34 mouse cellular contexts compared by ENCODE assay signal in the genomic region with DNA sequence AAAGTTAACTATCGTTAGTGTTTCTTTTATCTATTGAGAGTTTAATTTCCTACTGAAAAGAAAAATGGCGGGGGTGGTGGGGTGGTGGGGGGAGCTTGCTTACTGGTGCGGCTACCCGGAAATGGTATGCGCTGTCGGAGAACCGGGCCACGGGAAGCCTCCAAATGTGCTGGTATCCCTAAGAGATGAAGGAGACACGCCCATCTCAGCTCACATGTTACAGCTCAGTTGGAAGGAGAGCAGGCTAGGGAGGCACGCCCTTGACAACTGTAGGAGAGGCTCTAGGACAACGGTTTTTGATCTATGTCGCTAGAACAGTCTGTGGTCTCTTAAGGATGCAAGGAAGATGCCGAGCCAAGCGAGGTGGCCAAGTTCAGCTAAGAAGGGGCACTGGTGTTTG.
"Had no signal": no experiment of that assay in that cellular context is flagged by ENCODE, and none has a peak within 500 bp of the region (broad histone marks: within the 10 kb centered on the region; RNA-seq: fewer than 3 reads in every experiment).

No protein-coding gene starts in this region.

- H3K4me2 ChIP-seq: heart, embryonic 11.5 days; heart, embryonic 12.5 days; heart, embryonic 13.5 days; heart, embryonic 15.5 days; hindbrain, embryonic 12.5 days; hindbrain, embryonic 13.5 days; hindbrain, embryonic 14.5 days; hindbrain, embryonic 15.5 days; intestine, embryonic 15.5 days; kidney, embryonic 15.5 days had no signal

- H3K27ac ChIP-seq: heart, embryonic 10.5 days; heart, embryonic 13.5 days; heart, embryonic 15.5 days; hindbrain, embryonic 10.5 days; hindbrain, embryonic 12.5 days; hindbrain, embryonic 13.5 days; hindbrain, embryonic 14.5 days; hindbrain, embryonic 15.5 days; hindbrain, postnatal 0 days; intestine, embryonic 15.5 days; kidney, embryonic 15.5 days; kidney, postnatal 0 days; layer of hippocampus, adult 2 months had no signal

- H3K4me1 ChIP-seq: intestine, embryonic 15.5 days had no signal

- ATAC-seq: hindbrain, embryonic 16.5 days; hindbrain, postnatal 0 days; inflammation-experienced regulatory T-cells, adult 6 months; intestine, embryonic 15.5 days; intestine, embryonic 16.5 days; intestine, postnatal 0 days had no signal

- H3K27me3 ChIP-seq: heart, embryonic 15.5 days; hindbrain, embryonic 12.5 days; hindbrain, embryonic 13.5 days; hindbrain, embryonic 15.5 days; intestine, embryonic 15.5 days; kidney, embryonic 15.5 days had no signal

- H3K4me3 ChIP-seq: heart, embryonic 10.5 days; heart, embryonic 12.5 days; heart, embryonic 13.5 days; heart, embryonic 15.5 days; hindbrain, embryonic 10.5 days; hindbrain, embryonic 12.5 days; hindbrain, embryonic 13.5 days; hindbrain, embryonic 15.5 days; intestine, embryonic 15.5 days; kidney, embryonic 15.5 days; layer of hippocampus, adult 2 months had no signal

- H3K36me3 ChIP-seq: heart, embryonic 10.5 days; heart, embryonic 12.5 days; heart, embryonic 13.5 days; heart, embryonic 15.5 days; hindbrain, embryonic 10.5 days; hindbrain, embryonic 12.5 days; hindbrain, embryonic 13.5 days; hindbrain, embryonic 15.5 days; intestine, embryonic 15.5 days; kidney, embryonic 15.5 days had no signal

- H3K9ac ChIP-seq: heart, embryonic 12.5 days; heart, embryonic 13.5 days; heart, embryonic 15.5 days; hindbrain, embryonic 12.5 days; hindbrain, embryonic 13.5 days; hindbrain, embryonic 14.5 days; hindbrain, embryonic 15.5 days; intestine, embryonic 15.5 days; kidney, embryonic 15.5 days had no signal

- H3K9me3 ChIP-seq: heart, embryonic 10.5 days; heart, embryonic 15.5 days; hindbrain, embryonic 10.5 days; hindbrain, embryonic 12.5 days; hindbrain, embryonic 13.5 days; hindbrain, embryonic 15.5 days; intestine, embryonic 15.5 days; kidney, embryonic 15.5 days had no signal

- DNase-seq: heart, postnatal 10 days; heart, postnatal 14 days; heart, postnatal 4 days; kidney, adult 11 months; kidney, adult 18-20 months; kidney, adult 2 months; kidney, adult 8-10 months; kidney, adult 9 months; kidney, postnatal 10 days; kidney, postnatal 14 days; kidney, postnatal 25 days; kidney, postnatal 36 days; kidney, postnatal 4 days; layer of hippocampus, adult 9-11 months; layer of hippocampus, postnatal 36 days had no signal
